8 mouse cellular contexts compared by ENCODE assay signal in genomic region chr8:66495726-66496125, GRCm38 (mm10). TPM values are rescaled to one million over a fixed set of nuclear protein-coding genes. Genes with fewer than 3 reads are reported as not detected.
DNase-seq lines count a peak whose midpoint lies in the region; ATAC-seq and TF ChIP-seq lines count a peak whose summit lies in the region.

No protein-coding gene starts in this region.

- no peak for ATAC-seq in heart, embryonic 11.5 days (replicated peaks; ENCODE audit: insufficient number of reproducible peaks, low FRiP score, low TSS enrichment)
- peak; percentile 61; the same call in 1 of the 2 replicates for ATAC-seq in limb, embryonic 13.5 days (ENCODE audit: low FRiP score, low read depth)
- peak; percentile 76 for ATAC-seq in midbrain, postnatal 0 days (ENCODE audit: low FRiP score)

- peak; percentile 62 to 86 for DNase-seq in heart, adult 18-20 months
- DNase-seq in embryo, embryonic 10.5 days (ENCODE audit: low spot score) = peak; percentile 83
- peak; percentile 50 to 57 for DNase-seq in gastrocnemius, postnatal 36 days
- peak; percentile 71 for DNase-seq in kidney, adult 9 months
- DNase-seq in midbrain, postnatal 0 days (ENCODE audit: low spot score) = peak; percentile 71
- DNase-seq in spleen, postnatal 10 days (ENCODE audit: low spot score in 2 of 2) = peak; percentile 37 to 82

- no peak overlapping the region for H3K4me2 ChIP-seq in heart, embryonic 11.5 days
- H3K4me2 ChIP-seq in limb, embryonic 13.5 days (replicated peaks) = no peak overlapping the region
- H3K4me2 ChIP-seq in midbrain, postnatal 0 days (ENCODE audit: low read depth, low read length, poor library complexity, severe bottlenecking) = no peak overlapping the region

- H3K4me1 ChIP-seq in heart, embryonic 11.5 days (ENCODE audit: control insufficient read depth, insufficient read depth, low read length) = no peaks in the 10 kb centered on the region
- no peaks in the 10 kb centered on the region for H3K4me1 ChIP-seq in limb, embryonic 13.5 days
- H3K4me1 ChIP-seq in midbrain, postnatal 0 days (ENCODE audit: insufficient read depth, low read length) = no peaks in the 10 kb centered on the region

- H3K27ac ChIP-seq in heart, embryonic 11.5 days (ENCODE audit: low read depth, low read length) = no peak overlapping the region
- no peak overlapping the region for H3K27ac ChIP-seq in limb, embryonic 13.5 days
- H3K27ac ChIP-seq in midbrain, postnatal 0 days (ENCODE audit: low read depth, low read length) = no peak overlapping the region

- TF ChIP-seq CTCF in midbrain, postnatal 0 days (IDR thresholded peaks at IDR 0.05) = peak; percentile 85

- H3K9me3 ChIP-seq in heart, embryonic 11.5 days (replicated peaks; ENCODE audit: control insufficient read depth, low read length) = no peaks in the 10 kb centered on the region
- no peaks in the 10 kb centered on the region for H3K9me3 ChIP-seq in limb, embryonic 13.5 days
- no peaks in the 10 kb centered on the region for H3K9me3 ChIP-seq in midbrain, postnatal 0 days (ENCODE audit: low read length)

- H3K36me3 ChIP-seq in heart, embryonic 11.5 days (ENCODE audit: control insufficient read depth, insufficient read depth, low read length) = no peaks in the 10 kb centered on the region
- H3K36me3 ChIP-seq in limb, embryonic 13.5 days = no peaks in the 10 kb centered on the region
- H3K36me3 ChIP-seq in midbrain, postnatal 0 days (ENCODE audit: insufficient read depth, low read length) = no peaks in the 10 kb centered on the region

- WGBS in heart, embryonic 11.5 days (ENCODE audit: insufficient replicate concordance) = 8% methylated on average over 8 of the region's 8 CpGs
- WGBS in limb, embryonic 13.5 days = 7% methylated on average over 8 of the region's 8 CpGs
- 8% methylated on average over 8 of the region's 8 CpGs for WGBS in midbrain, postnatal 0 days

- H3K4me3 ChIP-seq in heart, embryonic 11.5 days (ENCODE audit: low read depth, low read length) = no peak overlapping the region
- H3K4me3 ChIP-seq in limb, embryonic 13.5 days = no peak overlapping the region
- no peak overlapping the region for H3K4me3 ChIP-seq in midbrain, postnatal 0 days (ENCODE audit: low read depth, low read length)

- no peak overlapping the region for H3K9ac ChIP-seq in heart, embryonic 11.5 days (ENCODE audit: low read depth, low read length)
- no peak overlapping the region for H3K9ac ChIP-seq in limb, embryonic 13.5 days
- H3K9ac ChIP-seq in midbrain, postnatal 0 days (replicated peaks; ENCODE audit: low read length, poor library complexity, severe bottlenecking) = no peak overlapping the region

- no peaks in the 10 kb centered on the region for H3K27me3 ChIP-seq in heart, embryonic 11.5 days (ENCODE audit: control insufficient read depth, insufficient read depth, low read length)
- peaks cover 5% of the 10 kb centered on the region; the same call in 1 of the 2 replicates for H3K27me3 ChIP-seq in limb, embryonic 13.5 days
- peaks cover 3% of the 10 kb centered on the region; the same call in 1 of the 2 replicates for H3K27me3 ChIP-seq in midbrain, postnatal 0 days (ENCODE audit: insufficient read depth, low read length)

- intact Hi-C loops in gastrocnemius, postnatal 36 days (cut with DNase I) = loop anchor here (2.0 kb wide), 1 partner anchor 45 kb away; no protein-coding TSS in a partner anchor

RNA-seq across cellular contexts. Expression of gene Tma16, which starts 9.4 kb away (rescaled TPM):
- total RNA-seq in heart, adult 18-20 months (2021) = 1 to 10 TPM; 3.8 to 4.0 TPM
- polyA plus RNA-seq in heart, embryonic 11.5 days (2014; fragmentation: Nextera tagmentation; extraction: Ambion mirVana) = 8.9 and 10.2 TPM in 2 replicates
- 1 to 10 TPM; 4.3 to 5.5 TPM for total RNA-seq in gastrocnemius, postnatal 36 days (2021)
- 15.1 and 17.5 TPM in 2 replicates for polyA plus RNA-seq in limb, embryonic 13.5 days (2015; fragmentation: Nextera tagmentation; extraction: Ambion mirVana)
- total RNA-seq in midbrain, postnatal 0 days (2014; rRNA removed) = 13.3 and 14.8 TPM in 2 replicates
- 10.9 and 12.5 TPM in 2 replicates for polyA plus RNA-seq in midbrain, postnatal 0 days (2015; fragmentation: Nextera tagmentation; extraction: Ambion mirVana)

RNA-seq across cellular contexts. Expression of gene Tktl2, which starts 15.8 kb away (rescaled TPM):
- total RNA-seq in heart, adult 18-20 months (2021) = not detected
- not detected in 2 replicates for polyA plus RNA-seq in heart, embryonic 11.5 days (2014; fragmentation: Nextera tagmentation; extraction: Ambion mirVana)
- not detected for total RNA-seq in gastrocnemius, postnatal 36 days (2021)
- not detected in 2 replicates for polyA plus RNA-seq in limb, embryonic 13.5 days (2015; fragmentation: Nextera tagmentation; extraction: Ambion mirVana)
- total RNA-seq in midbrain, postnatal 0 days (2014; rRNA removed) = under 0.01 and 0.28 TPM in 2 replicates
- polyA plus RNA-seq in midbrain, postnatal 0 days (2015; fragmentation: Nextera tagmentation; extraction: Ambion mirVana) = 0.05 and 0.10 TPM in 2 replicates
